Mouse (Mus musculus) B cell, adult 2 months (primary cell): ENCODE measurements around the gene Cryl1.

Experiments
- DNase-seq, 2 experiments: peaks; one replicate each; pipeline ENCODE4 v3.0.0; 2022

Gene Cryl1

DNA sequence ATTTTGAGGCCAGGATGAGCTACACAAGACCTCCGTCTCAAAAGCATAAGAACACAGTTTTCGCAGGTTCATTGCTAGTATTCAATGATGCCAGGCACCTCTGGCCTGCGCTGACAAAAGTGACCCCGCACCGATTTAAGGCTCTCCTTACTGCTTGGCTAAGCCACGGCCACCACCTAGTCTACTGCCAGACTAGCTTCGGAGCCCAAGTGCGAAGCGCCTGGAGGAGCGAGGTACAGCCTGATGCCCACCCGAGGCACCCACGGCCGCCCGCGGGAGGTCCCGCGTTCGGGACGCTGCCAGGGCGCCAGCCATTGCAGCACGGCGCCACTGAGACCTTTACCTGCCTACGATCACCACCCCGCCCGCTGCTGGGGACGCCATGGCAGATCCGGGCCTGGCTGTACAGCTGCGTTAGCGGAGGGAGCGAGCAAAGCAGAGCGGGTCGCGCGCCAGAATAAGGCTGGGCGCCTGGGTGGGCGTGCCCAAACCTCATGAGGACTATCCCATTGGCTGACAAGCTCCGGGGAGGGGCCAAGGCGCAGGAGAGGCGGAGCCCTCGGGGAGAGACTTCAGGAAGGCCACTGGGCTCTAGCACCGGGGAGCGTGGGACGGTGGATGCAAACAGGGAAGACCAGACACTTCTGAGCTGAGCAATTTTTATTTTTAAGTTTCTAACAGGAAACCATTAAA lies at the start of gene Cryl1:
TSS of gene Cryl1 (minus strand) at position 465 of the 693 bp plus-strand sequence.
- DNase-seq: peak; percentile 95 to 97

DNA sequence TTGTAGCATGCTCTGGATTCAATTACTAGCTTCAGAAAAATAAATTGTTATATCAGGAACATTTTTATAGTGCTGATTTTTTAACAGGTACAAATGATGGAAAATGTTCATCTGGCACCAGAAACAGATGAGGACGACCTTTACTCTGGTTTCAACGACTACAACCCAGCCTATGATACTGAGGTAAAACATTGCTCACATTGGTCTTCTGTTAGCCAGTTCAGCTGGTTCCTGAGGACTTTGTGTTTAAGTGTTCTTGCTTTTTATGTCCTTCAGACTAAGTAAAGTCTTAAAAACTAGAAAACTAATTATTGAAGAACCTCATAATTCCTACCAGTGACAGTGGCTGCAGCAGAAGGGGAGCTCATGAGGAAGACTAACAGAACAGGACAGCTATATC lies 32.1 kb upstream of the Cryl1 start:
- no peak for DNase-seq

DNA sequence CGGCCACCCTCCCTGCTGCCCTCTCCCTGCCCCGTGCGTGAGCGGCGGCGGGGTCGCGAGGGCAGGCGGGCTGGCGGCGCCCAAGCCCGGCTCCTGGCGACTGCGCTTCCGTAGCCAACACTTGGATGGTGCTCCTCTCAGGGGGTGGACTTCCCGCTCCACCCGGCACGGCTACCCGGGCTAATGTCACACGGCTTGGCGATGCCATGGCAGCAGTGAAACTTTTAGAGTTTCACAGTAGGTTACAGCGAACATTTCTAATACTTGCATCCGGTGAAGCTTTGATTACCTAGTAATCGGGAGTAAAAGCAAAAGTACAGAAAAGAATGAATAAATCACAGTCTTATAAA lies 25.9 kb upstream of the Cryl1 start:
- no peak for DNase-seq

DNA sequence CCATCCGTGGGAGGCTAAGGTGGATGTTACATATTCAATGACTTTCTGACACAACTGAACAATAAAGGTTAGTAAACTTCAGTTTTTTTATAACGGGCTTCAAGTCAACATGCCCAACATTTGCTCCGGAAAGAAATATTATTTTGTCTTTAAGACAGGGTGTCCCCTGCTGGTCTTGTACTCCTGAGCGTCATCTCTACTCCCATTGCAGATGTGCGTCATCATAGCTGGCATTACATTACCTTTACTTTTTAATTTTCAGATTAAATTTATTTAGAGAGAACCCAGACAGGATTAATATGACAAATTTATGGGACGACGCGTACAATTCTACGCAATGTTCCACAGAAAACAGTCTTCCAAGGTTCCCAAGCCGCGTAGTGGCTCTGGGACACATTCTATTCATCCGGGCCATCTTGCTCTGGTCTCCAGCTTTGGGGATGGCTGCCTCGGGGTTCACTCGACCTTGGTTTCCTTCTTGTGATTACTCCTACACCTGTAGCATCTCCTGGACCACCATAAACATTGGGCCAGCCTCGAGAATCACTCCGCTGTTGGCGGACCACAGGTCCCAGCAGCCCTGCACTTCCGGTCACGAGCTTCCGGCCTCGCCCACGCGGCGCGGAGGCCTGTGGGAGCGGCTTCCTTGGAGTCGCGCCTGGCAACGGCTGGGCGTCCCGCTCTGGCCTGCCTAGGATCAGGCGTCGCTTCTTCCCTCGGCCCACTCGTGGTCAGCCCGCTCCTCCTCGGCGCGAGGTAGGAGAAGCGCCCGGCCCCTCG lies 25.3 kb upstream of the Cryl1 start, which contains the start of gene Ift88:
TSS of gene Ift88 (plus strand) at position 631 of the 780 bp plus-strand sequence.
- peak; percentile 85 to 88 for DNase-seq

DNA sequence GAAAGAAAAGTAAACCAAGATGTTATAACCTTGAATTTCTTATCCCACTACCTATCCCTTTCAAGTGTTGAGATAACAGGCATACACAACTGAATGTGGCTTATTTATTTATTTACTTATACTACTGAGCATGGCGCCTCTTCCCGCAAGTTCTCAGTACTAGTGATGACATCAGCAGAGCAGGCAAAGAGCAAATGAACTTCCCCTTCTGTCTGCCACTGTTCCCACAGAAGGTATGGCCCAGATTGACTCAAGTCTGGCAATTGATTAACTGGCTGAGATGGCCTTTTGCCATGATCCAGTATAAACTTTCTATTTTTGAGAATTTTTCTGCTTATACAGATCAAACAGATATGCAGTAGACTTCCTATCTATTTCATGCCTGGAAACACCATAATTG lies 18.9 kb upstream of the Cryl1 start:
- DNase-seq: no peak

GRCm38 (mm10) chr14:57412166-57412565 lies 13.8 kb upstream of the Cryl1 start:
- no peak for DNase-seq

- no peak for DNase-seq
These were observed 10.8 kb upstream of the Cryl1 start for GRCm38 (mm10) chr14:57409106-57409505.

DNA sequence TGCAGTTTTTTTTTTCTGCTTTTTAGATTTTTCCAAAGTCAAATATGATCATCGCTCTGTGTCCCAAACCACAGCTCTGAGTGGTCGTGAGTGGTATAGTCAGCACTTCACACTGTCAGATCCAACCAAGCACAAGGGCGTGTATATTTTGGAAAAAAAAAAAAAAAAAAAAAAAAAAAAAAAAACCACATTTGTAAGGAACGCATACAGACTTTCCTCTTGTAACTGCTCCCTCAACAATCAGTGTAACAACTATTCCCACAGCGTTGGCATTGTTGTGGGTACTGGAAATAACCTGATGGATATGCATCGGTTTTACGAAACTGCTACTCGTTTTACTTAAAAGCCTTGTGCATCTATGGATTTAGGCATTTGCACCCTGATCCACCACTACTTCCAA lies 9.8 kb upstream of the Cryl1 start:
- DNase-seq: no peak

DNA sequence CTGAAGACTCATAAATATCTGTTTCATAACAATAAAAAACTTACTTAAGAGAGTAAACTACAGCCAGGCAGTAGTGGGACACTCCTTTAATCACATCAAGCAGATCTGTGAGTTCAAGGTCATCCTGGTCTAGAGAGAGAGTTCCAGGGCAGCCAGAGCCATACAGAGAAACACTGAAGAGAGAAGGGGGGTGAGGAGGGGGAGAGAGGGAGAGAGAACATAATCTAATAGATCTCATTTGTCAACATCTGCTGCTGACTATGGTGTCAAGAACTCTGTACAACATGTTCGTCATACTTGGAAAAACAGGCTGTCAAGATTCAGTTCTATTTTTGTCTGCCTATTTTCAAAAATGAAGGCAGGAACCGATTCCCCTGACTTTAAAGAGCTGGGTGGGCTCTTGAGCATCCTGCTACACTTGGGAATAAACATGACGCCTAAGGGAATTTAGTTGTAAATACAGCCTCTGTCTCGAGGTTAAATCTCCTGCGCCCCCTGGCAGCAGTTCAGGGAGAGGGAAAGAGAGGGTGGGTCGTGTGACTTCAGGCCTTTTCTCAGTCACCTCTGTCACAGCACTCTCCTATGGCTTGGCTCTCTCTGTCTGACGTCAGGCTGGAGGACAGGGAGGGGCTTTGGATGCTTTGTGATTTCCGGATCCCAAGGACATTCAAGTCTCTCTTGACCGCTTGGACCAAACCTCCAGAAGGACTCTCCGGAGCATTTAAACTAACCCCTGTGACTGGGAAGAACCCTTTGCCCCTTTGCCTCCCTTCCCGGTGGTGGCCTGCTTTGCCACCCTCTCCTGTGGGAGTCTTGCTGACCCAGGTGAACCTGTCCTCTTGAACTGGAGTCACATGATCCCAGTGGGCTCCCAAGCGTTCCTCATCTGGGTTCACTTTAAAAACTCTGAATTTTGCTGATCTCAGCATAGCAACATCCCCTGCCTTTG lies 9.0 kb upstream of the Cryl1 start:
- peak; percentile 38 to 45 for DNase-seq

DNA sequence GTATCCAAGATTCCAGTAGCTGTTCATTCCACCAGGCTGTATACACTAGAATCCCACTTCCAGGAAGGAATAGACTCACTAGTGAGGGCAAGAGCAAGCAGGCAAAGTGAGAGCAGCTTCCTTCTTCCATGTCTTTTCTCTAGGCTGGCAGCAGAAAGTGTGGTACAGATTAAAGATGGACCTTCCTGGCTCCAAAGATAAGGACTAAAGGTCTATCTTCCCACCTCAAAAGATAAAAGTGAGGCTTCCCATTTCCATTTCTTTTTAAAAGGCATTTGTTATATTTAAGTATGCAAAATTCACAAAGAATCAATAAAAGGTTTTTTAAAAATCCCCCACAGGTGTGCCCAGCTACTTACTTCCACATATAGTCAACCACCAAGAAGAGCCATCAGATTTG lies 4.5 kb upstream of the Cryl1 start:
- DNase-seq: no peak

GRCm38 (mm10) chr14:57398813-57399427 lies 591 bp upstream of the Cryl1 start:
- DNase-seq: no peak

- DNase-seq: no peak
These were observed 1.1 kb downstream of the Cryl1 start for GRCm38 (mm10) chr14:57397221-57397620.

DNA sequence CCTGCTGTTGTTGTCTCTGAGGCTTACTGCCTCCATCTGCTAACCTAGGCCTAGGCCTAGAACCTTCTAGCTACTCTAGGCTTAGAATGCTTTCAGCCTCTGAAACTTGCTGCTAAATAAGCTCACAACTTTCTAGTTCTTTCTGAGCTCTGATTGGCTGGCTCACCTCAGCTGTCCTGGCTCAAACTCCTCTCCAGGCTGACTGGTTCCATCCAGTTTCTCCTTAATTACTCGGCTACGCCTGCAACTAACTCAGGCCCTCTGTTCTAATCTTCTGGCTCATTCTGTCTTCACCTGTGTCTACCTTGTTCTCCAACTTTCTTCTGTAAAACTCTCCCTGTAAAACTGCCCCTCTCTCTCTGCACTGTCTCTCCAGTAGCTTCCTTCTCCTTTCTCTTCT lies 2.9 kb downstream of the Cryl1 start:
- DNase-seq: no peak

DNA sequence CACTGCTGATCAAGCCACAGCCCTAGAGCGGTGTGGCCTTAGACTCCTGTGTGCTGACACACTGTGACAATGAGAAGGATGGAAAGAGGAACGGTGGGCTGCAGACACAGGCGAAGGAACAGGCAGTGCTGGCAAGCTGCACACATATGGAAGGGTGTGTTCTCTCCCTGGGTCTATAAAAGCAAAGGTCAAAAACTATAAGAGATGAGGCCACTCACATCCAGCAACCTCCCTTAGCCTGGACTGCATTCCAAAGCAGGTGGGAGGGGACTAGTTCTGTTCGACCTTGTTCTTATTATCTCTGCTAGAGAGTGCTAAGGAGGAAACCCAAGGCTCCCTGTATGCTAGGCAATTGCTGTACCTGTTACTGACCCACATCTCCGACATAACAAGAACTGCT lies 6.1 kb downstream of the Cryl1 start:
- DNase-seq: no peak

- no peak for DNase-seq
These were observed 6.7 kb downstream of the Cryl1 start for GRCm38 (mm10) chr14:57391621-57392020.

DNA sequence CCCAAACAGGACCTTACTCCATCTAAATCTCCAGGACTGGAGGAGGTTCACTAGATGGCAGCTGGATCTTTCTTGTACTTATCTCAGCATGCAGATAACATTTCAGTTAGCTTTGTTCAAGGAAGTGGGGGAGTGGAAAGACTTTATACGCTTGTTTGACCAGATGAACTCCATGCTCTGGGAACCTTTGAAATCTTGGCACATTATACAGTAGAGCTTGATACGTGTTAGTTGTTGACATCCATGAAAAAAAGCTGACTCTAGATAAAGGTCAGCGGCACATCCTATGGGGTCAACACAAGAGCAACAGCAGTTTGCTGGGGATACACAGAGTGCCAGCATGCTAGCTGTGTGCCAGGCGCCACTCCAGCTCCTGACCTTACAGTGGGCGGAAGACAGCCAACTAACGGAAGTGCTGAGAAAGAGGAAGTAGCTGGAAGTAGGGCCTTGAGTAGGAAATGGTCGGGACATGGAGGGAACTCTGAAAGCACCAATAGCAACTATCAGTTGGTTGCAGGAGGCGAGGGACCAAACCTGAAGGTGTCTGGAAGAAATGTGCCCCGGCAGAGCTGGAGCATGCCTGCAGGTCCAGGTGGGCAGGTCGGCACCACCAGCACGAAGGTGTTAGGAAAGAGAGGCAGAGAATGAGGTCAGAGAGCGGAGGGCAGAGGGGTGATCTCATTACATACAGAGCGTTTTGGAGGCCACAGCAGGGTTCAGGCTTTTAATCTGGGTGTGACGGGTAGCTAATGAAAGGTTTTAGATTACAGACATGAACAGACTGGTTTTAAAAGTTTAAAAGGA lies 11.4 kb downstream of the Cryl1 start:
- no peak for DNase-seq

GRCm38 (mm10) chr14:57385667-57386066 lies 12.7 kb downstream of the Cryl1 start:
- no peak for DNase-seq

DNA sequence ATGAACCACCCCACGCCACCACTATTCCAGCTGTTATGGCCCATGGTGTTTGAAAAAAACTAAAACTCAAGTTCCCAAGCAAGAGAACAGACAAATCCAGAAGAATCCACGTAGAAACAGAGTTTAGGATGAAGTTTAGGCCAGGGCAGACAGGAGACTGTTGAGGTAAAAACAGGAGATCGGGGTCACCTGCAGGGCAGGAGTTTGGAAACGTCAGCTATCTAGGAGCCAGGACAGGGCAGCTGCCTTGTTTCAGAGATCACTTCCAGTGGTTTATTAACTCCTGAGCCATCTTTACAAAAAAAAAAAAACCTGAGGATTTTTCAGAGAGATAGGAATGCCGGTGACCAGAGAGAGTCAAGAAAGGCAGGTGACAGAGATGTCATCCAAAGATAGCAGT lies 20.8 kb downstream of the Cryl1 start:
- DNase-seq: no peak

DNA sequence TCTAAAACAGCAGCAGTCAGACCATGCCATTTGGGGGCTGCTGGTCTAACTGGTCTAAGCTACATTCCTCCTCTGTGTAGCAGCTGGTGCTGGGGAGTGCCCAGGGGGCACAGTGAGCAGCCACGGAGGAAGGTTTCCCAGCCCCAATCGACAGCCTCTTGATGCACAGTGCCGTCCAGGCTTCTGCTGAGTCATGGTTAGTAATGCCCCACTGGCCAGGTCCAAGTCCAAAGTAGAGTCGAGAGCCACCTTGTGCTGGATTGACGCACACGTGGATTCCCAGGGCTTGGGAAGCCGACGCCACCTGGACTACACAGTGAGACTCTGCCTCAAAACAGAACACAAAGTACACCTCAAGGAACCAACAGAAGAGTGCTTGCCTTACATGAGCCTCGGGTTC lies 21.4 kb downstream of the Cryl1 start:
- no peak for DNase-seq

- DNase-seq: no peak
These were observed 22.3 kb downstream of the Cryl1 start for GRCm38 (mm10) chr14:57376016-57376415.

GRCm38 (mm10) chr14:57375205-57375604 lies 23.1 kb downstream of the Cryl1 start:
- DNase-seq: no peak
